Mouse (Mus musculus) brain, adult 2 months (tissue): ENCODE measurements at regions not wholly inside any gene's neighbourhood (a gene's known extent, or its start where the extent isn't known, plus 50 kb on each side); places are given as distances from the start of the nearest gene placed in this dataset.

Source experiments
- DNase-seq: peaks from one replicate; pipeline ENCODE4 v3.0.0; 2011; ENCODE audit warnings: low read depth, low spot score

DNA sequence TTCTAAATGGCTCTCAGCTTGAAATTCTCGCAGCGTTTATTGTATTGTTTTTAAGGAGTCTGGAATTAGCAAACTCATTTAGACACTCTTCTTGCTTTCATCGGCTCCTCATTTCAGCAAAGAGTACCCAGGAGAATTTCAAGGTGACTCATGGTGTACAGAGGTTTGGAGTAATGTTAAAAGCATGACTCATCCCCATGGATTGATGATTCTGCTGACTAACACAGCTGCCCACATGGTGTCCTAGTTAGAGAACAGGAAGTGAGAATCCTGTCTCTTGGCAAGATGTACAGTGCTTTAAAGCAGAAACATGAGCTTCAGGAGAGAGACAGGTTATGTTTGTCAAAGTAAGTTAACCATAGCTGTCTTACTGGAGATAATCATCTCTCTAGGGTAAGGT lies 1133.6 kb upstream of the Cited2 start:
- peak; percentile 93 for DNase-seq

DNA sequence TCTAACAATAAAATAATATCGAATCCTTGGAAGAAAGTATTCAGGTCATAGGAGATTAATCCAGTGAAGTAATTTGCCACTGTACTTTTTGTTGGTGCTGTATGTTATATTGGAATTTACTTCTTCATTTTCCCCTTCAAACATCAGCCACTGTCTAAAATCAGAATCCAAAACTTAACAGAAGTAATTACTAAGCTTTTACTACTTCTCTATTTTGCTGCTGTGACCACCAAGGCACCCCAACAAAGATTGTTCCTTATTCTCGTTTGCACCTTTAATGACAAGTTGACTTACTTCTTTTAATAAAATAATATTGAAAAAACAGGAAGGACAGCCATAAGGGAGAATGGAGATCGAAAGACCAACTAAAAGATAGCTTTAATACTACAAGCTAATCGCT lies 1130.1 kb upstream of the Cited2 start:
- no peak for DNase-seq

DNA sequence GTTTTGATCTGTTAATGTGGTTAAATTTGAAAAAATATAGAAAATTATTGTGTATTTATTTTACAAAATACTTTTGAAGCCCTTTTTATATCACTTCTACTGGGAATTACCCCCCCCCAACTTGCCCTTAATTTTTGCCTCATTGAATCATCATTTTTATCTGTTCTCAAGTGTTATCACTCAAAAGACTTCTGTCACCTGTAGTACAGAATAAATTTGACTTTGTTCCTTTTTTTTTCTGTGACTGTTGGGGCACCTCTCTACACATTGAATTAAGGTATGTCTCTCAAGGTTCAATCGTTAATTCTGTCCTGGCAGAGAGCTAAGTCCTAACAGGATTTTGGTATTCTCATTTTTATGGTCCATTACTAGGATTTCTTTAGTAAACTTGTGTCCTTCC lies 1123.0 kb upstream of the Cited2 start:
- DNase-seq, result no peak

DNA sequence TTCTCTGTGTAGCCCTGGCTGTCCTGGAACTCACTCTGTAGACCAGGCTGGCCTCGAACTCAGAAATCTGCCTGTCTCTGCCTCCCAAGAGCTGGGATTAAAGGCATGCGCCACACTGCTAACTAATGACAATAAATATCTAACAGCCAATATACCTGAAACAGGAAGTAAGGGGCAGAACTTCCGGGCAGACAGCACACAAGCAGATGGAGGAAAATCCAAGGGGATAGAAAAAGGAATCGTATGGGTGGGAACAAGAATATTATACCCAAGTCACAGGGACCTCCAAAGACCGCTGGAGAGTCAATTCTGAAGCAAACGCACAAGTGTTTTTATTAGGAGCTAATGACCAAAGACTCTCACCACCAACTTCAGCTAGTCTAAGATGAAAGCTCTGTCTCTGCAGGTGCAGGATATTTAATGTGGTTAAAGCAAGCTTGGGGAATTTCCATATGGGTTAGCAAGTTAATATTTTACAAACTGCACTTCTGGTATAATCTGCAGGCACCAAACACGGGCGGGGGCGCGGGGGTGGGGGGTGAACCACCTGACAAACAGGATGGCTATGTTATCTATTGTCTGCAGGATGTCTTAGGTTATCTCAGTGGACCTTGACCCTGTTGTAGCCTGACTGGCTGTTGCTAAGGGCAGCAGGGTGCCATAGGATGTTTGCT lies 1122.3 kb upstream of the Cited2 start:
- DNase-seq, result no peak

DNA sequence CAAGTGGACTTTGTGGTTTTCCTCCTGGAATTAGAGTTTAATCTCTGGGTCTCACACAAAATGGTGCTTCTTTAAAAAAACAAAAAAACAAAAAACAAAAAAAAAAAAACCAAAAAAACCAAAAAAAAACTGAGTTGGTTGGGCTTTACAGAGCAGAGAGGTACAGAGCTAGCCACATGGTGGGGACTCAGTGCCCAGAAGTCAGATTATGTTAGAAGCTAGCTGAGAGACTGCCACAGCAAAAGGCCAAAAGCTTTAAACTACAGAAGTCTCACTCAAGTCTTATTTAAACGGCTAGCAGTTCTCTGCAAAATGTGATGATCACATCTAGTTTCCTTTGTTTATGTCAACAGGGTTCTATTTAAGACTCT lies 1121.8 kb upstream of the Cited2 start:
- no peak for DNase-seq

DNA sequence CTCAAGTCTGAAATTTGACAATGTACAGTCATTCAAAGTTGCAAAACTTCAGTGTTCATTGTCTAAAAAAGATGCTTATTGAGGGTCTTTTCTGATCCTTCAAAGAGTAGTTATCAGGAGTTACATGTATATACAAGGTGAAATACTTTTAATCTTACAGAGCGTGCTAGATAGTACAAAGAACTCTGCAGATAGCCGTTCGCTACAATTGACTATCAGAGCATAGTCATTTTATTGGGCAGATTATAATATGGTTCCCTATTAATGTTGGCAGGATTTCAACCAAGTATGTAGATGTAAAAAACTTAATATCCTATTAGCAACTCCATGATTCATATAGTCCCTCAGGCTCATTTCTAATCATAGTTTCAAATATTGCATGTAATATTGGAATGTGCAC lies 1114.7 kb upstream of the Cited2 start:
- no peak for DNase-seq

DNA sequence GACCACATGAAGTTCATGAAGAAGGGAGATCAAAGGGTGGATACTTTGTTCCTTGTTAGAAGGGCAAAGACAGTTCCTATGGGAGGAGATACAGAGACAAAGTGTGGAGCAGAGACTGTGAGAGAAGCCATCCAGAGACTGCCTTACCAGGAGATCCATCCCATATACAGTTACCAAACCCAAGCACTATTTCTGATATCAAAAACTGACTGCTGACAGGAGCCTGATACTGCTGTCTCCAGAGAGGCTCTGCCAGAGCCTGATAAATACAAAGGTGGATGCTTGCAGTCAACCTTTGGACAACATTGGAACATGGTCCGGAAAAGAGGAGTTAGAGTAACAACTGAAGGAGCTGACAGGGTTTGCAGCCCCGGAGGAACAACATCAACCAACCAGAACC lies 1104.3 kb upstream of the Cited2 start:
- DNase-seq, result no peak

DNA sequence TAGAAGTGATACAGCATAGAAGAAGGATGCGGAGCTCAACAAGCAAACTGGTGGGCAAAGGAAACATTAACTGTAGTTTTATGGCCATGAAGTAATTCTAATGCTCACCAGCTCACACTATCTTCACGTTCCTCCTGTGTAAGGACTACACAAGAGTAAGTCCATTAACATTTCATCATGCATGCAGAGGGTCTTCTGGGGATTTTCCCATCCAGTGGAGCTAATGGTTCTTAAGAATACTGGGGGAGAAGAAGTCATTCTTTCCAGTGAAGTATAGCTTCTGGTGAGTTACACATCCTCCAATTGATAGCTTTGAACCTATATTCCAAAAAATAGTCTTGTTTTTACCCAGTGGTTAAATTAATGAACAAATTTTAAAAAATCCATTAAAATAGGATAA lies 1103.4 kb upstream of the Cited2 start:
- DNase-seq, result no peak

DNA sequence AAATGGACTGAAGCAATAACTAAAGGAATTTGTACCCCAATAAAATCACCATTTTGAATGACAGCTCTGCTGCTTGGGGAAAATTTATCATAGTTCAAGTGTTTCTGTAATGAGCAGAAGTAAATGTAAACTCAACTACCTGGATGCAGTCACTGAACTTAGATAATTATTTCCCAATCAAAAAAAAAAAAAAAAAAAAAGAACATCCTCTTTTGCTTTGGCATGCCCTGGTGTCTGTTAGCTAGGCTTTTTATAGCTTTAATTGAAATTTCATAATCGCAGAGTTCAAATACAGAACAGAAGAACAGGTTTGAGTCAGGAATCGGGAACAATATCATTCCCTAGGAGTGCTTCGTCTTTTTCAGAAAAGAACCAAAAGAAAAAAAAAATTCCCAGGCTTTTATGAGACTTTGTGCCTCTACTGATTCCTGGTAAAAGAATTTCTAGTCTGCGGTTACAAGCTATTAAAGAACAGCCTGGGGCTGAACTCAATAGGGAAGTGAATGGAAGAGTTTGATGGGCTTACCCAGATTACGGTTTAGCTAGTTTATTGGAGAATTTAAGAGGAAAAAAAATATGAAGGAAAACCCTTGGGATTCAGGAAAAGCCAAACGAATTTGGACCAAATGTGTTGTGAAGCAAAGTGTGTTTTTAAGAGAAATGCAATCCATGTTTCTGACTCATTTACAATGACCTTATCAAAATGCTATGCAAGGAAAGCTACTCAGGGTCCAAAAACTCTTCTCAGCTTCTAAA lies 1102.0 kb upstream of the Cited2 start:
- DNase-seq, result peak; percentile 9

DNA sequence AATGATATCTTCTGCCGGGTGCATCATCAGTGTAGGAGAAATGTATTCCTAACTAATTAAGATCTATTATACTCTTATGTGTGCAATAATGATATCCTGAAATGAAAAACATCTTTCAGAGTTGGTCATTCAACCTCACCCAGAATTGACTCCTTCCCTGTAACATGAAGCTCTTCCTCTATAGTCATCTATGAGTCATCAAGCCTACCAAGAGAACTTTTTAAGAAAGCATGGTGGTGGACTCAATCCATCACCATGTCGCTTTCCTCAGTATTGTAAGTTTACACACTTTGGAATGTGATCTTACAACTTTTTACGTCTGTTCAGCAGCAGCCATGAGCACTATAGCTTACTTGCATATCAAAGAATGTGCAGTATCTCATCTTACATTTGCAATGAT lies 1100.2 kb upstream of the Cited2 start:
- no peak for DNase-seq

DNA sequence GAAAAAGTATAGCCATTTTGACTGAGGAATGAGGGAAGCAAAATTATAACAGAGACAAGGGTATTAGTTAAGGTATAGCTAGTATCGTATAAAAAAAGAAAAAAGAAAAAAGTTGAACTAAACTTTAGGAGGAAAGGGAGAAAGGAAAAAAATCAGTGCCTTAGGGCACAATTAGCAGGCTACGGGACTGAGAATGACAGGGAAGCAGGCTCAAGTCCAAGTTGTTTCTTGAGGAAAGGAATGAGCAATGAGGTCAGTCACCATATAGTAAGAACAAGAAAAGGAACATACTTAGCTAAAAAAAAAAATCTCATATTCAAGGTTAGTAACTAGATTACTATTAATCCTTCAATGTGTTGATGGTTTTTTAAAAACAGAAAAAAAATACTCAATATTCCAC lies 1089.8 kb upstream of the Cited2 start:
- DNase-seq, result no peak

DNA sequence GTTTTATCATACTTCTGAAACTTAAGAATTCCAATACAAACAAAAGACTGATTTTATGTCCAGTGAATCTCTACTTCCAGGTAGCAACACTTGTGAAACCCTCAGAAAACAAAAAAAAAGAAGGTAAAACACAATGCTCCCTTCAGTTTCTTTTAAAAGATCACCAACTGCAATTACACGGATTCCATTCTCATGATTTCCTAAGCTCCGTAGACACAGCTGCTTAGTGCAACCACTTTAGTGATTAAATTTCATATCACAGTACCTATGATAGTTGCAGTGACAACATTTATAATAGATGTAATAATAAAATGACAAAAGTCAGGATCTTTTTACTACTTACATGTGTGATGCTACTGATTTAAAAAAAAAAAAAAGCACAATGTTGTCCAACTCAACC lies 1087.6 kb upstream of the Cited2 start:
- no peak for DNase-seq

DNA sequence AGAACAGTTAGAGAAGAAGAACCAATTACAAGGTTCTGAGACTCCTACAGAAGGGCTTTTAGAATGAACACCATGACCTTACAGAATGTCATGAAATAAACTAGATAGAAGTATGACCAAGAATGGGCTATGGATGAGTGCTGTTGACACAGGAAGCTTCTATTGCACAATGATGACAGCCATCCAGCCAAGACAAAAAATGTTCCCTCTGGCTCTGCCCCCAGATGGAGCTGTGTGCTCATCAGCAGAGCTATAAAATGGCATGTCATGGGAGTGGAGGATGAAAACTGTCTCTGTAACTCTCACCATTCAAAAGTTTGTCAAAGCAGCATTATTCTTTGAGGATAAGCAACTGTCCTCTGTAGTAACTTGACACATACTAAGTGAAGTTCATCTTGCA lies 1086.0 kb upstream of the Cited2 start:
- peak; percentile 47 for DNase-seq

DNA sequence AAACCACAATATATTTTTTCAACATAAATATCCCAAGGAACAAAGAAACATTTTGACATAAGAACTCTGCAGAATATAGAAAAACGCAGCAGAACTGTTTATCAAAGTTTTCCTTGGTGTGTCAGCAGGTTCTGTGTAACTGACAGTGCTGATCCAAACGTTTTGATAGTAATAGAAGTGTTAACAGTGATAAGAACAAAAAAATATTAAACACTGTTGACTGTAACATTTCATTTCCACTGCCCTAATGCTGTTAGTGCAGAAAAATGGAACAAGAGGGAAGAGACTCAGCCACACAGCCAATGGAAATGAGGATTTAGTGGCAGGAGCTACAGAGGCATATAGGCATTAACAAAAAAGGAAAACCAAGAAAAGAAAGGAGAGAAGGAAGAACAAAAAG lies 1084.9 kb upstream of the Cited2 start:
- DNase-seq, result no peak

DNA sequence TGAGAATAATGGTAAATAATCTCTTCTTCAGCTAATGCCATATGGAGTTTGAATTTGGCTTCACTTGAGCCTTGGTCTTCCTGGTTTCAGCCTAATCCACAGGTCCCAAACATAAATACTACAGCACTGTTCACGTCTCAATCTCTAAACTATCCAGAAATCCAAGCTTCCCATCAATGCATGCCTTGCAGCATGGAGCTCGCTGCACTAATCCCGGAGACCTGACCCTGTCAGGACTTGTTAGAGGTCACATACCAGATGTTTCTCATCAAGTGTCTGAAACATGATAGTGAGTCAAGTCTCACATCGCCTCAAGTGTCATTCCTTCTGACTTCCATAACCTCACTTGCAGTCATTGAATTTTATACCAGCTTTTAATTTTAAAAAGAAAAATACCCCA lies 1082.9 kb upstream of the Cited2 start:
- DNase-seq, result no peak

DNA sequence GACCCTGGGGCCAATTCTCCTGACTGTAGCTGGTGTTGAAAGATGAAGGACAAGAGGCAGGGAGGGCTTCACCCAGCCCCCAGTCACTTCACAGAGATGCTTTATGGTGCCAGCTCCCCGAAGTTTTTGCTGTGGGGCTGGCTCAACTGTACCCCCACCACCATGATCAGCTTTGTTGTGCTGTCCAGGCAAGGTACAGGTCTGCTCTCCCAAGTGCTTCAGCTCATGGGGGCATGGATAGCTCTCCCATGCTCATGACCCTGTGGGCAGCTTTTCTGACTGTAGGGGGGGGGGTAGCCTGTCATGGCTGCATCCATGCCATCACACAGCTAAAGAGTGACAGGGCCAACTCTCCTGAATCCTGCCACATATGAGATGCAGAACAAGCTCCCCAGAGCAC lies 1072.9 kb upstream of the Cited2 start:
- DNase-seq, result no peak

DNA sequence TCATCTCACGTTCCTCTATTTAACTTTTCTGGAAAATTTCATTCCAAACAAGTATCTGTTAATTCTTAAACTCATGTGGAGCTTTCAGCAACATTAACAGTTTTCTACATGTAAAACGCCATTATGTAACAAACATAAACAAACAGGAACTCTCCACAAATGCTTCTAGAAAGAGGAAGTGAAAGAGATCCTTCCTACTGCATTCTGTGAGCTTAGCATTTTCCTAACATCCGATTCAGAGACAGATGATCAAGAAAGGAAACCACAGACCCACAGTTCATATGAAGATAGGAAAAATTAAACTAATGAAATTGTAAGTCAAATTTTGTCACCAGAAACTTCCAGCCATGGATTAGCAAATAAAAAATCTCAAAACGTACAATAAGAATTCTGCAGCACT lies 1070.6 kb upstream of the Cited2 start:
- no peak for DNase-seq

DNA sequence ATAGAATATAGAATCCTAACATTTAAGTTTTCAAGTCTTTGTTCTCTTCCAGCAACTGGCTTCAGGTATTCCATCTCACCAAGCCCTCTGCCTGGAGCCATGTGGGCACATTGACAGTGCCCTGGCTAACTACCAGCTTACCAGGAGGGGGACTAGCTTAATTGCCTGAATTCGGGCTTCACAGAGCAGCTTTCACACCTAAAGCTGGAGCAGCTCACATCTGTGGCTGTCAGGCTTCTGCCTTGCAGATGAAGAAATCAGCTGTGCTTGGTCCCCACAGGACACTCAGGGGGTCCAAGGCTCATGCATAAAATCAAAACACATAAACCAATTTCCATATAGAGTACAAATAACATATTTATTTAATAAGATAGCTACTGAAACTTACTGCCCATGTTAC lies 1058.5 kb upstream of the Cited2 start:
- DNase-seq, result no peak

DNA sequence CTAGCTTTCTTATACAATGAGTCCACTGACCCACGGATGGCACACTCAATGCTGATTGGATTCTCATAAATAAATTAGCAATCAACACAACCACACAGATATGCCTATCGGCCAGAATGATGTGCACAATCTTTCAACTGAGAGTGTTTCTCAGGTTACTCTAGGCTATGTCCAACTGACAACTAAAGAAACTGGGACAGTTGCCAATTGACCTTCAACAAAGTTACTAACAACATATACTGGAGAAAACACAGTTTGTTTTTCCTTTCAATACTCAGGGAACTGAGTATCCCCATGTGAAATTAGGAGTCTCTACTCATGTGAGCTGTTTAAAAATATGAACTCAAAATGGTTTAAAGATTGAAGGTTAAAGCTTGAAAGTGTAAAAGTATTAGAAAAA lies 1052.7 kb upstream of the Cited2 start:
- DNase-seq, result no peak

DNA sequence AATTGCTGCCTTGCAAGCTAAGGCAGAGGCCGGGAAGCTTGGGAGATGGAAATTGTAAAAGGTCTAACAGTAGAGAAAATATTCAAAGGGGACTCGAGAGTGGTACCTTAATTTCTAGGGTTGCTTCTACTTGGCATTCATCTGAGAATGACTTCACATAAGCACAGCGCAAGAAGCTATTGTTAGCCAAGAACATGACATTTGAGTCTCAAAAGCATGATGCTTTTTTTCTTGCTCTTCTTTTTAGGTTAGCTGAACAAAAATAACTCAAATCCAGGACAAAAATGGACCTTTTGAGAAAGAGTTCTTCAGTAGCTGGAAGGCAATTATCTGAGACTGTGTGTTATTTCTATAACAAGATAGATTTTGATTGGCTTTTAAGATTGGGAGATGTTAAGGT lies 1042.0 kb upstream of the Cited2 start:
- DNase-seq, result peak; percentile 54

DNA sequence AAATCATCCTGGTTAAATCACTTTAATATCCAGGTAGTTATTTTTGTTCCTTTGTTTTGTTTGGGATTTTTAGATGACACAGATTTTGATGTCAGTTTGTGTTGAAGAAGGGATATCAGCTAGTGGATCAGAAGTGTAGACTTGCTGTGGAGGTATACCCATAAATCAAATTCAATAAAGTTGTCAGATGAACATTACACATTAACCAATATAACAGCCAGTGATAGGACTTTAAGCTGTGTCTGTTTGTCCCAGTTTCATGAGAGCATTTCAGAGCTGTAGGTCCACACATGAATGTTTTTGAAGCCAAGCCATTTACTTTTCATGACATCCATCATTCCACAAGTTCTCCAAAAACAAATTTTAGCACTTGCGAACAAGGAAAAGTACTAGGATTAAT lies 1037.7 kb upstream of the Cited2 start:
- DNase-seq, result no peak

DNA sequence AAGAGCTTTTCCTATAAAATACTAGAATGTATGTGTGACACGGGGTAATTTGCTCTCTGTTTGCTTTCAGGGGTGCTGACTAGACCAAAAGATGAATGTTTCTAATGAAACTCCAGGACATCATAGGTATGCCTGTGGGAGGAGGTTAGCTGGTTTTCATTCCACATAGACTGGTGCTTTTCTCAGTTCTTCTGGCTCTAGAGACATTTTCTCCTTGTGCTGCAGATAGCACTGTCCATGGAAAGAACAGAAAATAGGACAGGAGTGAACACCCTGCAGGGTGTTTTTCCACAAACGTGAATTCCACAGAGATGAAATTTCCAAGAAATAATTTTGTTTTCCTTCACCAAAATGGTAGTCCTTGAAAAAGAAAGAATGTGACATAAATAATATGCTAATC lies 1016.0 kb upstream of the Cited2 start:
- peak; percentile 6 for DNase-seq

DNA sequence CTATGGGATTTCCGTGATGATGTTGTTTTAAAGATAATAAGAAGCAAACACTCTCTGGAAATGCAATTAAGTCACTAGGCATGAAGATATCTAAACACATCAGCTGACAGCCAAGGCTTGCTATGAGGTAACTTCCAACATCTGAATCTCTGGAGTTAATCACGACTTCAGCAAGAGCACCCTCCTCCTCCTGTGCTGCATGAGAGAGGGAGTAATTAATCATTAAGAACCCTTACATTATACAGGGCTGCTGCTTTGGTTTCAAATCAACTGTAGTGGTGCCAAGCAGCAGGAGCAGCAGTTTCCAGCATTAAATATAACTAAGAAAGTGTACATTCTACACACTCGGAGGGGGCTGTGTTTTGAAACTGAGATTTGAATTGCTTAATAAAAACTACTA lies 1009.9 kb upstream of the Cited2 start:
- peak; percentile 44 for DNase-seq

DNA sequence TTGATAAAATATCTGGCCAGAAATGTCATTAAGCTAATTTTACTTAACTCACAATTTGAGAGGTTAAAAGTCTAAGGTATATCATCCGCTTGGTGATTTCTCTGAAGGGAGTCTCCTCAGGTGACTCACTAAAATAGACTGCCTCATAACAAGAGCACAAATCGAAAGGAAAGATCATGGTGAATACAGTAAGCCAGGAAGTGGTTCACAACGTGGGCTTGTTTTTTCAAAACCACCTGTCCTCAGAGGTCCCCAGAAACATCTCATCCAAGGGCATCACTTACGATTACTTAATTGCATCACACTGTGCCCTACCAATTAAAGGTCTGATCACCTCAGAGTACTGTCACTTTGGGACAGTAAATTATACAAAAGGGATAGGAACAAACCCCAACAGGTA lies 1009.0 kb upstream of the Cited2 start:
- DNase-seq, result no peak
